Mouse (Mus musculus): Measurements from ENCODE around the gene Scrn1.

The Scrn1 gene

GRCm38 (mm10) chr6:54565665-54566545 is at the start of gene Scrn1:
Gene Scrn1 (minus strand): TSS chr6:54566489.
- DNase-seq (ENCODE audit: low read depth, low spot score): peak; percentile 93

- no peak for DNase-seq (ENCODE audit: low read depth, low spot score)
Measured at GRCm38 (mm10) chr6:54606241-54606640, 40.0 kb upstream of the Scrn1 start.

GRCm38 (mm10) chr6:54604001-54604715 is 37.9 kb upstream of the Scrn1 start:
- DNase-seq (ENCODE audit: low read depth, low spot score): no peak

GRCm38 (mm10) chr6:54602891-54603290 is 36.6 kb upstream of the Scrn1 start:
- DNase-seq (ENCODE audit: low read depth, low spot score): no peak

- DNase-seq (ENCODE audit: low read depth, low spot score): no peak
Measured at GRCm38 (mm10) chr6:54600681-54601347, 34.5 kb upstream of the Scrn1 start.

- DNase-seq (ENCODE audit: low read depth, low spot score): no peak
Measured at GRCm38 (mm10) chr6:54597711-54598110, 31.4 kb upstream of the Scrn1 start.

GRCm38 (mm10) chr6:54597208-54597607 is 30.9 kb upstream of the Scrn1 start, which contains the start of gene Fkbp14:
Gene Fkbp14 (minus strand): TSS chr6:54597308.
- DNase-seq (ENCODE audit: low read depth, low spot score): no peak

- no peak for DNase-seq (ENCODE audit: low read depth, low spot score)
Measured at GRCm38 (mm10) chr6:54595330-54595878, 29.1 kb upstream of the Scrn1 start.

GRCm38 (mm10) chr6:54594469-54595329 is 28.4 kb upstream of the Scrn1 start, which contains the start of gene Plekha8:
Gene Plekha8 (plus strand): TSS chr6:54595111.
- peak; percentile 97 for DNase-seq (ENCODE audit: low read depth, low spot score)

GRCm38 (mm10) chr6:54593766-54594468 is 27.6 kb upstream of the Scrn1 start:
- no peak for DNase-seq (ENCODE audit: low read depth, low spot score)

- peak; percentile 97 for DNase-seq (ENCODE audit: low read depth, low spot score)
Measured at GRCm38 (mm10) chr6:54592938-54593535, 26.7 kb upstream of the Scrn1 start.

- no peak for DNase-seq (ENCODE audit: low read depth, low spot score)
Measured at GRCm38 (mm10) chr6:54591778-54592177, 25.5 kb upstream of the Scrn1 start.

GRCm38 (mm10) chr6:54590691-54591090 is 24.4 kb upstream of the Scrn1 start:
- DNase-seq (ENCODE audit: low read depth, low spot score): no peak

- no peak for DNase-seq (ENCODE audit: low read depth, low spot score)
Measured at GRCm38 (mm10) chr6:54588212-54588611, 21.9 kb upstream of the Scrn1 start.

GRCm38 (mm10) chr6:54587683-54588082 is 21.4 kb upstream of the Scrn1 start:
- no peak for DNase-seq (ENCODE audit: low read depth, low spot score)

- DNase-seq (ENCODE audit: low read depth, low spot score): no peak
Measured at GRCm38 (mm10) chr6:54586911-54587310, 20.6 kb upstream of the Scrn1 start.

- peak; percentile 87 for DNase-seq (ENCODE audit: low read depth, low spot score)
Measured at GRCm38 (mm10) chr6:54586175-54586574, 19.9 kb upstream of the Scrn1 start.

- DNase-seq (ENCODE audit: low read depth, low spot score): peak; percentile 63
Measured at GRCm38 (mm10) chr6:54573218-54573955, 7.1 kb upstream of the Scrn1 start.

GRCm38 (mm10) chr6:54569776-54570175 is 3.5 kb upstream of the Scrn1 start:
- peak; percentile 58 for DNase-seq (ENCODE audit: low read depth, low spot score)

Measured in brain, adult 2 months (tissue).